Mouse (Mus musculus): Measurements from ENCODE around the gene Erich6b. TPM values are rescaled to one million over a fixed set of nuclear protein-coding genes. Genes with fewer than 3 reads are reported as not detected.

Gene Erich6b
- polyA plus RNA-seq (2012; fragmentation: generic; extraction: Trizol): not detected

GRCm38 (mm10) chr14:75642080-75642479 lies at the start of gene Erich6b:
Erich6b (plus strand) TSS chr14:75642259.

GRCm38 (mm10) chr14:75592978-75593377 lies 49.1 kb upstream of the Erich6b start, which contains the start of gene Spert:
Spert (minus strand) TSS chr14:75593116.

Other genes starting within 250 kb of the Erich6b start
- not detected for gene Siah3, start 186.3 kb upstream of the Erich6b start, polyA plus RNA-seq (2012; fragmentation: generic; extraction: Trizol)
- not detected for gene Spert, start 49.1 kb upstream of the Erich6b start, polyA plus RNA-seq (2012; fragmentation: generic; extraction: Trizol)
- 1 to 10 TPM in 1 of 2 experiments, under 1 TPM in 1; 0.35 to 7.2 TPM for gene Cog3, start 112.3 kb downstream of the Erich6b start, polyA plus RNA-seq (2012; fragmentation: generic; extraction: Trizol)
- 1 to 10 TPM; 1.0 to 5.5 TPM for gene Slc25a30, start 144.8 kb downstream of the Erich6b start, polyA plus RNA-seq (2012; fragmentation: generic; extraction: Trizol)
- 1,000 to 10,000 TPM; 1,193 to 3,304 TPM for gene Tpt1, start 202.8 kb downstream of the Erich6b start, polyA plus RNA-seq (2012; fragmentation: generic; extraction: Trizol)